Mouse (Mus musculus): Measurements from ENCODE around the gene Slc3a2. TPM values are rescaled to one million over a fixed set of nuclear protein-coding genes. Genes with fewer than 3 reads are reported as not detected.
"Not testable (repeated sequence)": the region's sequence is repeated elsewhere in the genome, so short reads cannot be mapped to it uniquely, and the experiment has no call there.

Gene Slc3a2
- polyA plus RNA-seq, 1 experiment from 2014 or later, result 139 TPM

DNA sequence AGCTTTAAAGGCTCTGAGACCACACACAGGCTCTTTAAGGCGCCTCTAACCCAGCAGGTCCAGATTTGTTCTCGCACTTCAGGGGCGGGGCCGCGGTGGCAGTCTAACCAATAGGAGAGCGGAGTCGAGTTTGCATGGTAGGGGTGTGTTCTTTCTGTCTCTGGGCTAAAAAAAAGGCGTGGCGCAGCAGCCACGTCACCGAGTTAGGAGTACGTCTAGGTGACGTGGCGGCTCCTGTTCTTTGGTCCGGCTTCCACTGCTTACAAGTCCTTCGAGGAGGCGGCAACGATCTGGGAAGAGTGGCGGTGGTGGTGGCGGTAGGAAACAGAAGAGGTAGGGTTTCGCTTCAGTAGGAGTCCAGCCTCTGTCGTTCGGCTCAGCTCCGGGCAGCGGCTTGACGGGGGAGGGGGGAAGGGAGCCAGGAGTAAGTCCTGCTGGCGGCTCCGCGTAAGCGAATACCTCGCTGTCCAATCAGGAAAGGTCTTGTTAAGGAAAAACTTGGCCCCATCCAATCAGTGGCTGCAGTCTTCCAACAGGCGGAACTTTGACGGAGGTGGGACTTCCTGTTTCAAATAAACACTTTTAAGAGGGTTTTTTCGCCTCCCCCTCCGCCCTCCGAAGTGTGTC, 18.2 kb upstream of the Slc3a2 start, which contains the start of gene Stx5a:
Gene Stx5a (plus strand): TSS at position 171 of the 627 bp plus-strand sequence.
- Histone ChIP-seq H3K36me3 (peaks cover 79% of the 10 kb centered on the region), H3K27ac (replicated peaks) (peak within 1 kb of the TSS; percentile 93), H3K4me3 (peak within 1 kb of the TSS; percentile 86), H3K9me3 (replicated peaks) (no peaks in the 10 kb centered on the region), H3K4me1 (peaks cover 28% of the 10 kb centered on the region), H3K27me3 (ENCODE audit: low read depth, poor library complexity, severe bottlenecking) (no peaks in the 10 kb centered on the region)
- under 1% methylated on average over 36 of the region's 36 CpGs for WGBS
- DNase-seq (ENCODE audit: low spot score), result peak; percentile 95

DNA sequence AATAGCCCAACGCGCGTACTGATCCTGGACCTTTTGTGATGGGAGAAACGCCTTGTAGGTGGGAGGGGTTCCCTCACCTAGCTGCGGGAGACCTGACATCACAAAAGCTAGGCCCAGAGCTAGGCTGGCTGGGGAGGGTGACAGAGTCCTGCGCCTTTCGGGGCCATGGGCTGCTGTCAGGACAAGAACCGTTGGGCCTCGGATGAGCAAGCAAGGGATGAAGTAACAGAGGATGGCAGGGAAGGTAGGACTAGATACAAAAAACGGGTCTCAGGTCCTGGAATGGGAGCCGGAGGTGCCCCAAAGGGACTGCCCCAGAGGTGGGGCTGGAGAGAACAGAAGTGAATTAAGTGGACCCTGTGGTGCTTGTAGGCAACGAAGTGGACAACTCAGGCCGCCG, 17.4 kb upstream of the Slc3a2 start, which contains the start of gene 1700092M07Rik:
Gene 1700092M07Rik (plus strand): TSS at position 116 of the 400 bp plus-strand sequence.
- H3K27ac ChIP-seq (replicated peaks), result peak within 1 kb of the TSS; percentile 93
- 74% methylated on average over 14 of the region's 14 CpGs for WGBS
- H3K4me1 ChIP-seq, result peaks cover 32% of the 10 kb centered on the region
- no peak for DNase-seq (ENCODE audit: low spot score)
- peaks cover 72% of the 10 kb centered on the region for H3K36me3 ChIP-seq
- H3K9me3 ChIP-seq (replicated peaks), result no peaks in the 10 kb centered on the region
- H3K27me3 ChIP-seq (ENCODE audit: low read depth, poor library complexity, severe bottlenecking), result no peaks in the 10 kb centered on the region
- H3K4me3 ChIP-seq, result peak within 1 kb of the TSS; percentile 86

DNA sequence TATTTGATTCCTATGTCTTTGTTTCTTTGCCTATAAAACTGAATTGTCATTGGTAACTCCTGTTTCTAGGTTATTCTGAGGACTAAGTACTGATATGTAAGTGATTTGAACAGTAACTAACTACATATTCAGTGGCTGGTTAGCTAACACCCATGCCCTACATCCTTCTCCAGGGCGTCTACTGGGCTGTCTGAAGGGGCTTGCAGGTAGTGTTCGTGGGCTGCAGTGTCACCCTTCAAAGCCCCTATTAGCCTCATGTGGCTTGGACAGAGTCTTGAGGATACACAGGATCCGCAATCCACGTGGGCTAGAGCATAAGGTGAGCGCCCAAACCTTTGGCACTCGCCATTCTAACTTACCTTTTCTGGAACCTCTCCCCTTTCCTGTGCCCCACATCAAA, 16.5 kb upstream of the Slc3a2 start:
- 91% methylated on average over 6 of the region's 6 CpGs for WGBS
- no peak overlapping the region for H3K4me3 ChIP-seq
- H3K9me3 ChIP-seq (replicated peaks), result no peaks in the 10 kb centered on the region
- no peak for DNase-seq (ENCODE audit: low spot score)
- peaks cover 38% of the 10 kb centered on the region for H3K4me1 ChIP-seq
- H3K27ac ChIP-seq (replicated peaks), result no peak overlapping the region
- H3K36me3 ChIP-seq, result peaks cover 62% of the 10 kb centered on the region
- H3K27me3 ChIP-seq (ENCODE audit: low read depth, poor library complexity, severe bottlenecking), result no peaks in the 10 kb centered on the region

DNA sequence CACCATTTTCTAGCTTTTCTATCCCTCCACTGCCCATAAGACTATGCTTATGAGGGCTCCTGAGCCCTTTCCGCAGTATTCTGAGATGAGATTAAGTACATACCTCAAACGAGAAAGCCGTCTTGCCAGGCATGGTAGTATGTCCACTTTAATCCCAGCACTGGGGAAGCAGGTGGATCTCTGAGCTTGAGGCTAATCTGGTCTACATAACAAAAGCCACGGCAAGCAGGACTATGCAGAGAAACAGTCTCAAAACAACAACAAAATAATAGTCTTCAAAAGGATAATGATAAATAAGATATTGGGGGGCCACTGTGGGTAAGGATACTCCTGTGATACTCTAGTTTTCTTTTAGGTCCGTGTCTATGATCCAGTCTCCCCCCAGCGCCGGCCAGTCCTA, 15.7 kb upstream of the Slc3a2 start:
- no peak for DNase-seq (ENCODE audit: low spot score)
- peaks cover 55% of the 10 kb centered on the region for H3K36me3 ChIP-seq
- 89% methylated on average over 7 of the region's 7 CpGs for whole genome bisulfite sequencing

DNA sequence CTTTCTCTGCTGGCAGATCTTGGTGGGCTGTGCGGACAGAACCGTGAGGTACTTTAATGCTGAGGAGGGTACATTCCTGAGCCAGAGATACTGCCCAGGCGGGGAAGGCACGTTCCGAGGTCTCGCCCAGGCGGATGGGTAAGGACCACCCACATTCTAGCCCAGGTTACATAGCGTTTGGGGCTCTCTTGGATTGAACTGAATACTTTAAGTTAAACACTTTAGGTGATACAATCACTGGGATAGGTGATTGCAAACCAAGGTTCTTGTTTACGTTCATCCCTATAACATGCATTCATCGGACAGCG, 12.9 kb upstream of the Slc3a2 start:
- peaks cover 27% of the 10 kb centered on the region for H3K4me1 ChIP-seq
- WGBS, result 2% methylated on average over 11 of the region's 11 CpGs
- H3K4me3 ChIP-seq, result peak overlapping the region; percentile 87
- DNase-seq (ENCODE audit: low spot score), result no peak
- H3K27ac ChIP-seq (replicated peaks), result peak overlapping the region; percentile 83
- H3K36me3 ChIP-seq, result peaks cover 41% of the 10 kb centered on the region
- no peaks in the 10 kb centered on the region for H3K9me3 ChIP-seq (replicated peaks)
- H3K27me3 ChIP-seq (ENCODE audit: low read depth, poor library complexity, severe bottlenecking), result no peaks in the 10 kb centered on the region

More for the DNA sequence above, 15.7 kb upstream of the Slc3a2 start:
- Histone ChIP-seq H3K4me3 (no peak overlapping the region), H3K4me1 (peaks cover 38% of the 10 kb centered on the region), H3K9me3 (replicated peaks) (no peaks in the 10 kb centered on the region), H3K27ac (replicated peaks) (no peak overlapping the region), H3K27me3 (ENCODE audit: low read depth, poor library complexity, severe bottlenecking) (no peaks in the 10 kb centered on the region)

DNA sequence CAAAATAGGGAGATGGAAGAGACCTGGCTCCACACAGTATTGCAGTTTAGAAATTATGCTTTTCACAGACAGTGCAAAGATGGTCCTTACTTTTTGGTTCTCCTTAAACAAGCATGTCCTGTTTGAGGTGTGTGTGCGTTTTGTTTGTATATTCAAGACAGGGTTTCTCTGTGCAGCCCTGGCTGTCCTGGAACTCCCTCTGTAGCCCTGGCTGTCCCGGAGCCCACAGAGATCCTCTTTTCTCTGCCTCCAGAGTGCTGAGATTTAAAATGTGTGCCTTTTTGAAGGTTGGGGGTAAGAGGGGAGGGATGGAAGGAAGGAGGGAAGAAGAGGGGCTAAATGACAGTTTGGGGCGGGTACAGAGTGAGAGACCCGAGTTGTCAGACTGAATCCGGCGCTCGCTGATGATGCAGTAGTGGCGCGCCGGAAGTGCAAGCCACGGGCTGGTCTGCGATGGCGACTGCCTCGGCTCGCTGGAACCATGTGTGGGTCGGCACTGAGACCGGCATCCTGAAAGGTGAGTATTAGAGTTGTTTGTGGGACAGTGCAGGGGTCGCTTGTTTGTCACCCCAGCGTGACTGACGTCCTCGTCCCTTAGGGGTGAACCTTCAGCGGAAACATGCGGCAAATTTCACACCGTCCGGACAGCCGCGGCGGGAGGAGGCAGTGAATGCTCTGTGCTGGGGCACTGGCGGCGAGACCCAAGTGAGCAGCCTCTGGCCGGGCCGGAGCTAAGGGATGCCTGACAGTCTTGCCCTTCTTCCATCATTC, 12.4 kb upstream of the Slc3a2 start, which contains the start of gene Wdr74:
Gene Wdr74 (plus strand): TSS at position 439 of the 771 bp plus-strand sequence.
- DNase-seq (ENCODE audit: low spot score), result peak; percentile 91
- Histone ChIP-seq H3K36me3 (peaks cover 37% of the 10 kb centered on the region), H3K9me3 (replicated peaks) (no peaks in the 10 kb centered on the region), H3K27me3 (ENCODE audit: low read depth, poor library complexity, severe bottlenecking) (no peaks in the 10 kb centered on the region), H3K4me1 (peaks cover 21% of the 10 kb centered on the region), H3K27ac (replicated peaks) (peak within 1 kb of the TSS; percentile 83), H3K4me3 (peak within 1 kb of the TSS; percentile 87)
- WGBS, result under 1% methylated on average over 32 of the region's 32 CpGs

DNA sequence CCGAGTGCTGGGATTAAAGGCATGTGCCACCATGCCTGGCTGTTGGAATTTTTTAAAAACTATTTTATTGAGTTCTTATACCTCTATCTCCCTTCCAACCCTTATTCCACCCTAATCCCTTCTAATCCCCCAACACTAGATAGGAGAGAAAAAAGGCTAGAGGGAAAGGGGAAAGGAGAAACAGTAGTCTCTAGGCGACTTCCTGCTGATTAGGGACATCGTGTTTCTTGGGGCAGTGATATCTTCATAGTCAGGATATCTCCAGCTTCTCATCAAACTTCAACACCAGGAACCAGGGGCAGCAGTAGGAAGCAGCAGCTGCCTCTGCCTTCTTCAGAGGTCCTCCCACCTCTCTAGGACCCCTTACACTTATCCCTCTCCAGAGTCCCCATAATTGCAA, 11.2 kb upstream of the Slc3a2 start:
- no peak overlapping the region for H3K27ac ChIP-seq (replicated peaks)
- peaks cover 24% of the 10 kb centered on the region for H3K36me3 ChIP-seq
- no peak overlapping the region for H3K4me3 ChIP-seq
- DNase-seq (ENCODE audit: low spot score), result no peak
- WGBS, result 72% methylated on average over 3 of the region's 3 CpGs
- no peaks in the 10 kb centered on the region for H3K27me3 ChIP-seq (ENCODE audit: low read depth, poor library complexity, severe bottlenecking)
- peaks cover 17% of the 10 kb centered on the region for H3K4me1 ChIP-seq
- H3K9me3 ChIP-seq (replicated peaks), result no peaks in the 10 kb centered on the region

DNA sequence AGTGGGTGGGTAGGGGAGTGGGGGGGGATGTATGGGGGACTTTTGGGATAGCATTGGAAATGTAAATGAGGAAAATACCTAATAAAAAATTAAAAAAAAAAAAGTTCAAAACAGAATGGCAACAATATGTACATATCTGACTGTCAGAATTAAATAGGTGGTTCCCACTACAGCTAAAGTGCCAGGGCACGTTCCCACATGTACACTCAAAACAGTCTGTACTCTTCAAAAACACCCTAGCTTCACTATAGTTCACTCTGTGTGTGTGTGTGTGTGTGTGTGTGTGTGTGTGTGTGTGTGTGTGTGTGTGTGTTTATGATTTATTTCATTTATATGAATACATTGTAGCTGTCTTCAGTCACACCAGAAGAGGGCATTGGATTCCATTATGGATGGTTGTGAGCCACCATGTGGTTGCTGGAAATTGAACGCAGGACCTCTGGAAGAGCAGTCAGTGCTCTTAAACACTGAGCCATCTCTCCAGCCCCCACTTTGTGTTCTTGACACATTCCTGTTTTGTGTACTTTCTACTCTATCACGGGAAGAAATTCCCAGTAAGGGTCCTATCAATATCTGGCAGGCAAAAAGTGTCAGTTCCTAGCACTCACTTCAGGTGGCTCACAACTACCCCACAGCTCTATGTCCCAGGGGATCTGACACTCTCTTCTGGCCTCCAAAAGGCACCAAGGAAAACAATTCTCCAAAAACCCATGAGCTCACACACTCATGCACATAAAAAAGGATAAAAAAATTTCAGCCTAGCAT, 5.3 kb upstream of the Slc3a2 start:
- Histone ChIP-seq H3K4me1 (peaks cover 21% of the 10 kb centered on the region), H3K36me3 (peaks cover 31% of the 10 kb centered on the region)
- not testable (repeated sequence) for H3K4me3 ChIP-seq; H3K27me3 ChIP-seq (ENCODE audit: low read depth, poor library complexity, severe bottlenecking); DNase-seq (ENCODE audit: low spot score); H3K9me3 ChIP-seq (replicated peaks); H3K27ac ChIP-seq (replicated peaks)
- 57% methylated on average over 3 of the region's 3 CpGs for WGBS

DNA sequence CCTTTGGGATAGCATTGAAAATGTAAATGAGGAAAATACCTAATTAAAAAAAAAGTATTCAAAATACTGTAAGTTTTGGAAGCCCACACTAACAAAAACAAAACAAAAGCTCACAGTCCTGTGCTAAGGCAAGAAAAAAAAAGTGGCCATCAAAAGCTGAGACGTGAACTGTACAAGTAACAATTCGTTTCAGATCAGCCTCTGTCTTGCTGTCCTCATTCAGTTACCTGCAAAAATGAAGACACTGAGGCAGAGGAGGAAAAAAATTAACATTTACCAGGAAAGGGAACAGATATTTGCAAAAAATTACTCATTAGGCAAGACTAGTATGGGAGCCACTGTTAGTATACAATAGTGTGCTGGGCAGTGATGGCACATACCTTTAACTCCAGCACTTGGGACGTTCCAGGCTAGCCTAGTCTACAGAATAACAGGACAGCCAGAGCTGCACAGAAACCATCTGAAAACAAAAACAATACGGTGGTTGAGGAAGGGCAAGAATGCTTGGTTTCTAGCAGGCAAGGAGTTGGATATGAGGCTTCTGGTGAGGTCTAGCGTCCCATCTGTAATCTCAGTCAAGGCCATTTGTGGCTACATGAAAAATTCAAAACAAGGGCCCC, 4.4 kb upstream of the Slc3a2 start:
- H3K4me1 ChIP-seq, result peaks cover 21% of the 10 kb centered on the region
- WGBS, result 30% methylated on average over 5 of the region's 5 CpGs

DNA sequence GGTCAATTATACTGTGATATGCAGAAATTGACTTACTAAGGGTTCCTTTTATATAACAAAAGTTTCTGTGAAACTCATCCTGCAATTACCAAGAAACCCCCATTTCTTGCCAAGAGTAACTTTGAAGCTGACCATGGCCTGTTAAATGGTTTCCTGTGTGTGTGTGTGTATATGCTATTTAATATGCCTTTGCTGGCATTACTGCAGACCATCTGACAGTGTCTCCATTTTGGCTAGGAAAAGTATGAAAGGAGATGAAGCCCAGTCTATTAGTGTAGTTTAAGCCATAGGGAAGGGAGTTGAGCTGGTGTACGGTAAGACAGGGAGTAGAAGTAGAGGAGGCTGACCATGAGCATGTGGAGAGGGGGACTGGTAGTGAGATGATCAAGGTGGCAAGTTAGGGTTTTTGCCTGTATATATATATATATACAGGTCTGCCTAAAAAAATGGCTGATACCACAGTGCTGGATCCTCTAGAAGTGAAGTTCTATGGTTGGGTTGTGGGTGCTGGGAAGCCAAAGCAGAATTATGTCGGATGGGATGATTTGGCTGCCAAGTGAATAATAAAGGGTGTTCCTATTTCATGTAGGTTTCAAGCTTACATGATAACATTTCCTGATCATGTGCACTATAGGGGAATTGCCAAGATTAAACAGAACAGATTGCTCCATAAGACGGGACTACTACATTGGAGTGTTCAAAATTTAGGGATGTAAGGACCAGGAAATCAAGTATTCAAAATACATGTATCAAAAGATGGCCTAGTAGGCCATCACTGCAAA, 3.6 kb upstream of the Slc3a2 start:
- no peak for DNase-seq (ENCODE audit: low spot score)
- no peaks in the 10 kb centered on the region for H3K27me3 ChIP-seq (ENCODE audit: low read depth, poor library complexity, severe bottlenecking)
- peak overlapping the region; percentile 86; the same call in 1 of the 2 replicates for H3K4me3 ChIP-seq
- no peak overlapping the region for H3K27ac ChIP-seq (replicated peaks)
- 18% methylated on average over 3 of the region's 3 CpGs for WGBS
- no peaks in the 10 kb centered on the region for H3K9me3 ChIP-seq (replicated peaks)
- H3K4me1 ChIP-seq, result peaks cover 29% of the 10 kb centered on the region
- H3K36me3 ChIP-seq, result peaks cover 31% of the 10 kb centered on the region

More for the DNA sequence above, 4.4 kb upstream of the Slc3a2 start:
- peaks cover 31% of the 10 kb centered on the region for H3K36me3 ChIP-seq
- H3K27me3 ChIP-seq (ENCODE audit: low read depth, poor library complexity, severe bottlenecking), result no peaks in the 10 kb centered on the region
- peak; percentile 29 for DNase-seq (ENCODE audit: low spot score)
- H3K27ac ChIP-seq (replicated peaks), result no peak overlapping the region
- no peaks in the 10 kb centered on the region for H3K9me3 ChIP-seq (replicated peaks)
- no peak overlapping the region for H3K4me3 ChIP-seq

DNA sequence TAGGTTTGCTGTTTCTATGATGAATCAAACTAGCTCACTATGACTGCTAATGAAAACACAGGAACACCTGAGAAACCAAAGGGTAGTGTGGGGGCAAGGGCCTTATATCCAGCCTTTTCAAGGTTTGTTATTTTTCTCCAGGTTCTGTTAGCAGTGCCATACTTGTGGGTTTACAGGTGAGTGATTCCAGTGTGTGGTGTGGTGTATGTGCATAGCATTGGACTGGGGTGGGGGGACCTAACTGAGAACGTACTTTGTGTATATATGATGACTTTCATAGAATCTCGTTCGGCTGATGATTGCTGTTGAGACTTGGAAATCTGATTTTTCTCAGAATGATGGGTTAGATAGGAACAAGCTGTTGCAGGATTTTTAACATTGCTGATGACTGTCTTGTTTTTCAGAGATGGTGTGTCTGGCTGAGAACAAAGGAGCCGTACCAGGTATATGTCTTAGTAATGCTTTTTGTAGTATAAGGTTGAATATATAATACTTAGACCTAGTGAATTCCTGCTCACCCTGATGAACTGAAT, 2.0 kb upstream of the Slc3a2 start:
- 60% methylated on average over 4 of the region's 4 CpGs for WGBS
- DNase-seq (ENCODE audit: low spot score), result no peak
- peak overlapping the region; percentile 95; the same call in 1 of the 2 replicates for H3K27ac ChIP-seq (replicated peaks)
- peaks cover 30% of the 10 kb centered on the region for H3K4me1 ChIP-seq
- H3K36me3 ChIP-seq, result peaks cover 31% of the 10 kb centered on the region
- no peaks in the 10 kb centered on the region for H3K27me3 ChIP-seq (ENCODE audit: low read depth, poor library complexity, severe bottlenecking)
- H3K4me3 ChIP-seq, result peak overlapping the region; percentile 86
- no peaks in the 10 kb centered on the region for H3K9me3 ChIP-seq (replicated peaks)
